Mouse (Mus musculus): Measurements from ENCODE around the gene M1ap.

M1ap gene

GRCm38 (mm10) chr6:83011255-83011654 is 64.6 kb downstream of the M1ap start:
- DNase-seq = no peak

GRCm38 (mm10) chr6:83011756-83012155 is 65.1 kb downstream of the M1ap start:
- DNase-seq = no peak

GRCm38 (mm10) chr6:83013444-83013843 is 66.7 kb downstream of the M1ap start:
- DNase-seq = no peak

- no peak for DNase-seq
These were observed 68.1 kb downstream of the M1ap start for GRCm38 (mm10) chr6:83014482-83015466.

DNA sequence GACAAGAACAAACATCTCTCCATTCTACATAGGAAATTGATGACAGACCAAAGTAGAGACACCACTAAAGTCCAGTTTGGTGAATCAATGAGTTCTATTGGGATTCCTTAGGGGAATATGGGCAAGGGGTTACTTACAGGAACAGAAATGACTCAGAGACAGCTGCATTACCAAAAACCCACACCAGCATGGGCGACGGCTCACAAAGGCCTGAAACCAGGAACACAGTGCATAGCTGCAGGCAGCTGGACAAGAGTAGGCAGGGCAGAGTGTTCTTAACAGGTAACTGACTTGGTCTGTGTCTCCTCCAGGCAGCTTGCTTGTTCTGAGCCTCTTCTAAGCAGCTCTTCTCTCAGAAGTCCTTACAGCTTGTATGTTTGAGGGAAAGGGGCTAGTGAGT is 69.0 kb downstream of the M1ap start:
- no peak for DNase-seq

- no peak for DNase-seq
These were observed 70.5 kb downstream of the M1ap start for GRCm38 (mm10) chr6:83017190-83017589.

DNA sequence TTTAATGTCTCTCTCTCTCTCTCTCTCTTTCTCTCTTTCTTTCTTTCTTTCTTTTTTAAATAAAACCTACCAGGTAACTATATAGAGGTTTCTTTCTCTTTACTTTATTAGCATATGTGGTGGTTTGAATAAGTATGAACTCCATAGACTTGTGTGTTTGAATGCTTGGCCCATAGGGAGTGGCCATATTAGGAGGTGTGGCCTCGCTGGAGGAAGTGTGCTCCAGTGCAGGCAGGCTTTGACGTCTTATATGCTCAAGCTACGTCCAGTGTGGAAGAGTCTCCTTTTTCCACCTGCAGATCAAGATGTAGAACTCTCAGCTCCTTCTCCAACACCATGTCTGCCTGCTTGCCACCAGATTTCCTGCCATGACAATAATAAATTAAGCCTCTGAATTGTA is 72.3 kb downstream of the M1ap start:
- no peak for DNase-seq

GRCm38 (mm10) chr6:83020121-83020520 is 73.4 kb downstream of the M1ap start:
- no peak for DNase-seq

- no peak for DNase-seq
These were observed 74.3 kb downstream of the M1ap start for GRCm38 (mm10) chr6:83020836-83021593.

DNA sequence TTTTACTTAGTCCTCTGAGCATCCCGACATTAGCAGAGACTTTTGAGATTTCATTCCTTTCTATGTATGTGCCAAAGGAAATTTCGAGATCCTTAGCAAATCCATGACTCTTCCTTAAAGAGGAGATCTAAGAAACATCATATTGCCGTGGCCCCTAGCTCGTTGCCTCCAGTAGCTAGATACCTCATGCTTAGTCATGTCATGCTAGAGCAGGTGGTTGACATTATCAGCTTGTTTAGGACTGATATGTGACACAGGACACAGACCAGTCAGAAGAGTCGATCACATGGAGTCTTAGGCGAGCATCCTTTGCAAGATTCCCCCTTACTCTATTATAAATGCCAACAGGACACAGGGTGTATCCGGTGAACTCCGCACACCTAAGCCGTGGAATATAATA is 76.3 kb downstream of the M1ap start:
- no peak for DNase-seq

DNA sequence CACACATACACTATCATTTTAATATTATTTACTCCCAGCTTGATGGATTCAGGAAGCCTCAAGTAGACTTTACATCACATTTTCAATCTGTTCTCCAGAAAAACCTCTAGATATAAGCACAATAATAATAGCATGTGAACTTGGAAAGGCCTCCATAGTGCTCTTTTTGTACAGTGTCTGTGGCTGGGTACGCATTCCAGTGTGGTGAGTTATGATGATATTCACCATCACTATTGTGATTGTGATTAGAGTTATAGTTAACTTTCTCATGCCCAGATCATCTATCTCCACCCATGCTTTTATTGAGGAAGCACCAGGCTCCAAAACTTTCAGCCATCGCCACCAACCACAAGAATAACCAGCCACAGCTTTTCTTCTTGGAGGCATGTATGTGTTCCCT is 77.1 kb downstream of the M1ap start:
- DNase-seq = no peak

- DNase-seq = no peak
These were observed 77.7 kb downstream of the M1ap start for GRCm38 (mm10) chr6:83024421-83024820.

DNA sequence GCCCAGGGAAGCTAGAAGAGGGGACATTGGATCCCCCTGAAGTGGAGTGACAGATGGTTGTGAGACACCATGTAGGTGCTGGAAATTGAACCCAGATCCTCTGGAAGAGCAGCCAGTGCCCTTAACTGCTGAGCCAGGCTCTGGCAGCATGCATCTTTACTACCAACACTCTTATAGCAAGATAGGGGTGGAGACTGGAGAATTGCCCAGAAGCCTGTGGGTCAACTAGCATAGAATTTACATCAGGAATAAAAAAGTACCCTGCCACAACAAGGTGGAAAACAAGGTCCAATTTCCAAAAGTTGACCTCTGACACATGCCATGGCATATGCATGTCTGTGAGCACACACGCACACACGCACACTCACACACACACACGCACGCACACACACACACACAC is 78.5 kb downstream of the M1ap start:
- no peak for DNase-seq

DNA sequence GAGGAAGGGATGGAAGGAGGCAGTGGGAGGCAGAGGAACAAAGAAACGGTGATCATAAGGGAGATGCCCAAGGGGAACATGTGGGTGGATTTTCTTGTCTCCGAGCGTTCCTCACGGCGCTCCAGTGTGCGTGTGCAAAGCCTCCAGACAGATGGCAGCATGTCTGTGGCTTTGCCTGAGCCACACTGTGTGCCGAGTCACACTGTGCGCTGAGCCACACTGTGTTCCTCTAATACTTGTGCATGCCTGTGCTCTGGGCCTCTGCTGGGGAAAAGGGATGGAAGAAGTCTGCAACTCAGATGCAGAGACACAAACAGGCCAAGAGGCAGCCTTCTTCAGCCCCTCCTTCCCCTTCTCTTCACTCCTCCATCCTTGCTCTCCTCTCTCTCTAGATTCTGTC is 80.6 kb downstream of the M1ap start:
- DNase-seq = no peak

- no peak for DNase-seq
These were observed 81.0 kb downstream of the M1ap start for GRCm38 (mm10) chr6:83027706-83028105.

DNA sequence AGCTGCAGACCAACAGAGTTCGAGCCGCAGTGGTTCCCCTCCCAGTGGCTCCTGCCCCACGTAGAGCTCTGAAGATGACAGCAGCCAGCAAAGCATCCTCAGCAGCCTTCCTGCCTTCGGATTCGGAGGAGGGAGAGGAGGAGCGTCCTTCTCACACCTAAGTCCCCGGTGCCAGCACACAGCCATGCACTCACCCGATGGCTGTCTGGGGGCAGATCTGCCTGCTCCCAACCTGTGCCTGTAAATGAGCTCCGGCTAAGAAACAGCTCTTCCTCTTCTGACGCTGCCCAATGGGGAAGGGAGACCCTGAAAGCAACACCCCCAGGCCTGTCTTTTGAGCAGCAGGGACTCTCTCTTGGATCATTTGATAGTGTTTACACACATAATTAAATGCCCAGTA is 83.1 kb downstream of the M1ap start:
- DNase-seq = no peak

DNA sequence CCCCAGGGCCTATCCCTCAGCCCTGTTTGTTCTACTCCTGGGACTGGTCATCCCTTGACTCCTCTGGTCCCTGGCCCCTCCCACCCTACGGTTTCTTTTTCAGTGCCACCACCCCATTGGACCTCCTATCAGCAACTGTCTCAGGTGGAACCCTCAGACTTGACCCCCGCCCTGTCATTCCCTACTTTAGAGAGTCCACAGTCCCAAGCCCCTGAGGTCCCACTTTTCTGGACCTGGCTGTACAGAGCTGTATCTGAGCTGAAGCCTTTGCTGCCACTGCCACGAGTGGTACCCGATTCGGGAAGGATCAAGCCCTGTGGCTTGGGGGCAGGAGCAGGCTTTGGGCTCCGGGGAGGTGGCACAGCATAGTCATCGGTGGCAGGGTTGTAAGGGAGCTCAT is 84.4 kb downstream of the M1ap start:
- DNase-seq = no peak

- no peak for DNase-seq
These were observed 85.4 kb downstream of the M1ap start for GRCm38 (mm10) chr6:83031921-83032590.

DNA sequence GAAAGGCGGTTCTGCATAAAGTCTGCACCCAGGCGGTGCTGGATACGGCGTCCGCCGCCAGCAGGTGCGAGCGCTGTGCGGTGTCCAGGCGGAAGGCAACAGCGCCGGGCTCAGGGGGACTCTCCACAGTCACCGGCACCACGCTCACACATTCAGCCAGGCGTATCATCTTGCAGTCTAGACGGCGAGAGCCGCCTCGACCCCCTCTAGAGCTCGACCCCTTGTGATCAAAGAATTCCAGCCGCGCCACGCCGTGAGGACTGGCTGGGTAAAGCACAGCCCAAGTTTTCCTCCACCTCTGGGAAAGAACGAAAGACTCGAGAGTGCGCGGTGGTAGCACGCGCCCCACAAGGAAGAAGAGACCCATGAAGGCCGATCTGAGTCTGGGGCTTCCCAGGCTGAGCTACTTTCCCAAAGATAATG is 86.1 kb downstream of the M1ap start:
- DNase-seq = no peak

- no peak for DNase-seq
These were observed 86.8 kb downstream of the M1ap start, which contains the start of the genes Dok1 and Loxl3 for GRCm38 (mm10) chr6:83033249-83034185. Dok1 (minus strand) TSS chr6:83033471. Loxl3 (plus strand) TSS chr6:83034173.

DNA sequence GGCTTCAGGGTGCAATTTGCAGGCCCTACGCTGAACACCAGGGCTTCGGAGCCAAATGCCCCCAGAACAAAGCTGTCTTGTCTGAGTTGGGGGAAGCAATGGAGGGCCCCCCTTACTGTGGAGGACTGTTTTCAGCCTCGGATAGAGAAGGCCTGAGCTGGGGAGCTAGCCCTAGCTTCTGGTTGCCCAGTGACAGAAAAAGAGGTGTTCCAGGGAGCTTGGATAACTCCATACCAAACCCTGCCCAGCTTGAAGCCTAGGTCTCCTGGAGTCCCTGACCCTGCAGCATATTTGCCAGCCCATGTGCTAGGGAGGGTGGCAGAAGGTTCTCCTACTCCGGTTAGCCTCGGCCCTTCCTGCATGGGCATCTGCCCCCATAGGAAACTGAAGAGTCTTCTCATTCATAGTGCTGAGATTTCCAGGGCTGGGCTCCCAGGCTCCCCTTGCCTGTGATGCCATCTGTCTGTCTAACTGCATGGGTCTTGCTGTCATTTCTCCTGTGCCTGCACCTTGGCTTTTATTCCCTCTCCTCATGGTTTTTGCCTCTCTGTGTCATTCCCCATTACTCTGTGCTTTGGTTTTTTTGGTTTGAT is 87.9 kb downstream of the M1ap start:
- no peak for DNase-seq

GRCm38 (mm10) chr6:83037188-83037587 is 90.5 kb downstream of the M1ap start:
- no peak for DNase-seq

All from cerebellum, adult 11-12 months (tissue).